Mouse (Mus musculus): ENCODE results near the gene Gm10490. TPM values are rescaled to one million over a fixed set of nuclear protein-coding genes. Genes with fewer than 3 reads are reported as not detected.

Gene Gm10490
- total RNA-seq, 2 experiments from 2014 or later: not detected

DNA sequence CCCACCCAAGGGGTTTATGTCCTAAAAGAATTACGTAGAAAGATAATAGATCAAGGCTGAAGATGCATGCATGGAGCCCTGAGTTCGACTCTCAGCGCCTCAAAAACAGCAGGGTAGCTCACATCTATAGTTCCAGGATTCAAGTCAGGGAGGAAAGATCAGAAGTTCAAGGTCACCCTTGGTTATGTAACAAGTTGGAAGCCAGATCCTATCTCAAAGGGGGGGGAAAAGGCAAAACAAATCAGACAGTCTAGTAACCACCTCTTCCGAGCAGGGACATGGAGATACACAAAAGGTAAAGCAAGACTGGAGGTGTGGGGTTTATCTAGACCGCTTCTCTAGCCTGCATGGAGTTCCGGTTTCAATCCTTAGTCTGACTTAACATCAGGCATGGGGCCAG is 16.9 kb downstream of the Gm10490 start:
- no peak for DNase-seq (ENCODE audit: low spot score in 2 of 2)

DNA sequence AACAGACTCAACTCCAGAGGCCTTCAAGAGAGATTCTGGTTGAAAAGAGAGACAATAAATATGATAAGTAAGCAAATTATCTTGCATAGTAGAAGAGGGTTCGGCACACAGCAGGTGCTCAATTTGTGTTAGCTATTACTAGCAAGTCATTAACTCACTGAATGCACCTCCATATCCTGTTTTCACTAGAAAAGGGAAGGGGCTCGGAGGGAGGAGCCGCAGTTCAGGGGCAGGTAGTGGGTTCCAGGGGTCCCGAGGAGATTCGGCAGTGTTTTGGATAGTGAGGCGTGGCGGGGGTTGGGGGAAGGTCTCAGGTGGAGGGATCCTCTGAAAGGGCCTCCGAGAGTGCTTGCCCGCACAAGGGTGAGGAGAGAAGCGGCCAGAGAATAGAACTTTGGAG is 17.8 kb downstream of the Gm10490 start:
- no peak for DNase-seq (ENCODE audit: low spot score in 2 of 2)

DNA sequence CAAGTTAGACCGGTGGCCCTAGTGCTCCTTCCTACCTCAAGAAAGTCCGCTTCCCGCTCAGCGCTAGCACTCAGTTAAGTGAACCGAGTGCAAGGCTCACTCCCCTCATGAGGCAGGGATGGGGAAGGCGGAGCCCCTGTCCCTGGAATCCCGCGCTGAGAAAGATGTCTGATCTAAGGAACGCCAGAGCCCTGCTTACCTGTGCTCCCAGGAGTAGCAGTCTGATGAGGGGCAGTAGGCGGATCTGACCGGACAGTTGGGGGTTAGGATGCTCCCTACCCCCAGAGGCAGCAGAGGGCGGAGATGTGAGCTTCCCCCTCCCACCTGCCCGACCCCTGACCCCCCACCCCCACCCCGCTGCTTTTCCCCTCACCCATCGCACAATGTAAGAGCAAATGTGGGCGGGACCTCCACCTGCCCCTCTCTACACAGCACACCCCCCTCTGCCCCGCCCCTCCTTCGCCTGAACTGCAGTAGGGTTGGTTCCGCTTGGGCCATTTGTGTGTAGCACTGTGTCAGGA is 19.0 kb downstream of the Gm10490 start, which contains the start of gene Eras:
TSS of gene Eras (minus strand) at position 338 of the 521 bp plus-strand sequence.
- DNase-seq (ENCODE audit: low spot score in 2 of 2): no peak

DNA sequence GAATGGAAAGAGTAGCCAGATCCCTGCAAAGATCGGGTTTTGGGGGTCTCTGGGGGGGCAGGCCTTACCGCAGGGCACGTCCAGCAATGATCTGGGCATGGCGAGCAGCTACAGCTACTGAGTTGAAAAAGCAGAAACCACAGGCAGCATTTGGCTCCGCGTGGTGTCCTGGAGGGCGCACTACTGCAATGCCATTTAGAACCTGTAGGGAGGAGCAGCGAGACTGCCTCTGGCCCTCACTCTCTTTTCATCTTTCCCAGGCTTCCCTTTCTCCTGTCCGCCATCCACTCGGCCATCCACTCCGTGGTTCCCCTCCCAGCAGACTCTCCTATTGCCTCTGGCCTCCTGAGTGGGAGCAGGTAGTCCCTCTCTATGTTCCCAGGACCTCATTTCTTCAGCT is 27.5 kb downstream of the Gm10490 start:
- DNase-seq (ENCODE audit: low spot score in 2 of 2): no peak

DNA sequence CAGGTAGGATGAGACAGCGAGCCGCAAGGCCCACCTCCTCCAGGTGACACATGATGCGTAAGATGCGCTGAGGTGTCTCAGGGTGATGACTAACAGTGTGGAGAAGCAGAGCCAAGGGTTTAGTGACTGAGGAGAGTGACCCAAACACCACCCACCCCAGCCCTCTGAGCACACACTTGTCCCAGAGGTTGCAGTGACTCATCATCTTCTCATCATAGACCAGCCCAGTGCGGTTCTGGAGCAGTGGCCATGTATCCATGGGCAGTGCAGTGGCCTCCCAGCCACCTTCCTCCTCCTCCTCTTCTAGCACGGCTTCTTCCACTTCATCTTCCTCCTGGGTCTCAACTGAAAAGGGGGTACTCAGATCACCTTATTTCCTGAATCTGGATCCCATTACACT is 28.3 kb downstream of the Gm10490 start:
- no peak for DNase-seq (ENCODE audit: low spot score in 2 of 2)

DNA sequence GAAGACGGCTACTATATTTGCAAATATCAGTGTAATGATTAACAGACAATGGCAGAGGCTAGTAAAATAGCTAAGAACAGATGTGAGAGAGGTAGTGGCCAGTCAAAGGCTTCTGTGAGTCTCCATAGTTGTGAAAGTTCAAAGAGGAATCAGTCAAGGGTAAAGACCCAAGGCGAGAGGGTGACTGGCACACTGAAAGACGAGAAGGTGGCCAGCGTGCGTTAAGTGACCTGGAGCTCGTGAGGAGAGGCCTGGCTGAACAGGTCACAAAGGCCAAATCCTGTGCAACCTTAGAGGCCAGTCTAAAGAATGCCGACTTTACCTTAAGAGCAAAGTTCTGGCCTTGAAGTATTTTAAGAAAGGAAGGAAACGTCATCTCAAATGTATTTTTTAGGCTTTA is 36.3 kb downstream of the Gm10490 start:
- DNase-seq (ENCODE audit: low spot score in 2 of 2): no peak

DNA sequence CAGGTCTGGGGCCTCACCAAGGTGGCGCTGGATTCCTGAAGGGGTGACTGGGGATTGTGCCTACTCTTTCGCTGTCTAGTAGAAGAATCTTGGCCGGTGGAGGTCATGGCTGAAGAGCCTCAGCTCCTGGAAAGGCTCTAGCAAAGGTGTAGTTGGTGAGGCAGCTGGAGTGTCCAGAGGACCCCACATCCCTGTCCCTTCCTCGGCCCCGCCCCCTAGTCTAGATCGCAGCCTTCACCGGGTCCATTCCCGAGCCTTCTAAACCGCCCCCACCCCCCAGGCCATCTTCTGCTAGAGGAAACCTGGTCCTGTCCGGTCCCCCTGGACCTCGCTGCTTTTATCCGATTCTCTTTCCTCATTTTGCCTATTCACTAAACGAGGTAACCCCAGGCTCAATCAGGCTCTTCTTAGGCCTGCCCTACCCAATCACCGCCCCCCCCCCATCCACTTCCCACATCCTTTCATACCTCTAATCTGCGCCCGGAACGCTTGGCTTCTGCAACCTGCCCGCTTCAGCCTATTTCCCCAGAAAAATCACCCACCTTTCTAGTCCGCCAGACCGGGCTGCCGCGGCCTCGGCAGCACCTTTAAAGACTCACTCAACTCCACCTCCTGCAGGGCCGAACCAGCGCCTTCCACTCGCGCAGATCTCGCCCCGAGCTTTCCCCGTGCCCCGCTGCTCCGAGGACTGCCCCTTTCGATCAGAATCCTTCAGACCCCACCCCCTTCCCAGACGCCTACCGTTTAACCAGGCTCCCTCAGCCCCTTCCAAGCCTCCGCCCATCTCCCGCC is 38.0 kb downstream of the Gm10490 start, which contains the start of gene Hdac6:
TSS of gene Hdac6 (minus strand) at position 782 of the 792 bp plus-strand sequence.
- peak in 1 of 2 experiments; percentile 8 for DNase-seq (ENCODE audit: low spot score in 2 of 2)

DNA sequence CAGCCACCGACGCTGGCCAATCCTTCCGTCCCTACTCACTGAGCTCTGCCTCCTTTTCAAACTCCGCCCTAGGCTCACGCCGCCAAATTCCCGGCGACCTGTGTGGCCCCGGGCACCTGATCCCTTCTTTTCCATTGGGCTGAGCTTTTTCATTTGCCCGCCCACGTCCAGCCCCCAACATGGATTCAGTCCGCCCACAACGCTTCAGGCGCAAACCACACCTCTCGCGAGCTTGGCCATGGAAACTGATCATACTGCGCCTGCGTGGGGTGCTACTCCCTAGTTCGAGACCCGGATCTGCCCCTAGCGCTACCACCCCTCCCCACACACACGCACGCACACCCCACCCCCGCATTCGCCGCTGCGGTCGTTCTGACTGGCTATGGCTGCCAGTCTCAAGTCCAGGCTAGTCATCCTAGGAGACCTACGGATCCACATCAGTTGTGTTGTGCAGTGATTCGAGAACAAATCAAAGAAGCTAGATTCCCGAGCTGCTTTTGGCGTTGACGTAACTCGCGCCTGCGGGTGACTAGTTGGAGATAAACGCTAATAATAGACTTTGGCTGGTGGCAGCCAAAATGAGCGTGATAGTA is 38.7 kb downstream of the Gm10490 start:
- peak; percentile 87 to 92 for DNase-seq (ENCODE audit: low spot score in 2 of 2)

DNA sequence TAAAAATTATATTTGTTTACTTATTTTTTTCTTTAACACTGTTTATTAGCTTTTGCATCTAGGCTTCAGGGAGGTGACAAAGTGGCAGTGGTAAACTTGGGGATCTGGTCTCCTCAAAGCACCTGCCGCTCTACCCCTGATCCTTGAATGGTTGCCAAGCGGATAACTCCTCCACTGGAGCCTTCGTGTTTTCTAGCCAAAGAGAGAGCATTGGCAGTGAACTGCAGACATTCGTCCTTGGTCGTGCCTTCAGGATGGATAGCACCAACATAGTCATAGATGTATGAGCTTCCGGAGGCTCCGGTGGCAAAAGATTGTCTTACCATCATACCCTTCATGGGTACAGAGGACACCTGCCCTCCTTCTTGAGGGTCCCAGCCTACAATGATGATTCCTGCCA is 40.7 kb downstream of the Gm10490 start:
- DNase-seq (ENCODE audit: low spot score in 2 of 2): no peak

DNA sequence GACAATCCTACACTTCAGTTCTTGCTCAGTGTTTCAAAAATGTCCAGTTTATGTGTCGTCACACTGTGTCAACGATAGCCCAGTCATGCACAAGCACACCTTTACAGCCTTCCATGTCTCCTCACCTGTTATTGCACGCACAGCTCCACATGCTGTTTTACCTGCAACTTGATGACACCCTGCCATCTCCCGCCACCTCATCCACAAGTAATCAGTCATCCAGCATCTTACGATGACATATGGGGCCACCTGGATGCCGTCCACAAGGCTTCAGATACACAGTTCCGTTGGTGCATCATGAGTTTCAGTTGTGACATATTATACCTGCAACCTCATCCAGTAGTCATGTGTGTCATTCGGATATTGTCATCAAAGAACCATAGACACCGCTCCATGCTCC is 49.5 kb downstream of the Gm10490 start:
- DNase-seq (ENCODE audit: low spot score in 2 of 2): no peak

Other genes with a start within 250 kb of the Gm10490 start
- gene Plp2, start 238.2 kb upstream of the Gm10490 start, total RNA-seq (2021): 10 to 100 TPM; 14.9 to 19.3 TPM
- gene Magix, start 228.3 kb upstream of the Gm10490 start, total RNA-seq (2021): under 1 TPM in 1 of 2 experiments, not detected in 1; 0.42 TPM
- 10 to 100 TPM; 35.5 to 38.4 TPM for gene Gpkow, start 212.4 kb upstream of the Gm10490 start, total RNA-seq (2021)
- gene Wdr45, start 195.2 kb upstream of the Gm10490 start, total RNA-seq (2021): 10 to 100 TPM; 34.3 to 41.8 TPM
- not detected for gene Gm45208, start 187.3 kb upstream of the Gm10490 start, total RNA-seq (2021)
- 10 to 100 TPM; 85.0 to 98.9 TPM for gene Praf2, start 181.1 kb upstream of the Gm10490 start, total RNA-seq (2021)
- gene Ccdc120, start 158.6 kb upstream of the Gm10490 start, total RNA-seq (2021): 10 to 100 TPM; 23.0 to 24.5 TPM
- gene Tfe3, start 147.0 kb upstream of the Gm10490 start, total RNA-seq (2021): 10 to 100 TPM; 28.8 to 38.6 TPM
- 10 to 100 TPM; 86.1 to 93.0 TPM for gene Gripap1, start 119.8 kb upstream of the Gm10490 start, total RNA-seq (2021)
- gene Kcnd1, start 87.3 kb upstream of the Gm10490 start, total RNA-seq (2021): 10 to 100 TPM; 11.8 to 12.0 TPM
- 10 to 100 TPM; 67.3 to 67.8 TPM for gene Otud5, start 68.2 kb upstream of the Gm10490 start, total RNA-seq (2021)
- gene Pim2, start 31.3 kb upstream of the Gm10490 start, total RNA-seq (2021): 10 to 100 TPM; 39.1 to 39.9 TPM
- 10 to 100 TPM; 46.7 to 47.4 TPM for gene Slc35a2, start 25.5 kb upstream of the Gm10490 start, total RNA-seq (2021)
- 10 to 100 TPM; 79.4 to 87.7 TPM for gene Pqbp1, start 10.3 kb upstream of the Gm10490 start, total RNA-seq (2021)
- gene Timm17b, start 10.2 kb upstream of the Gm10490 start, total RNA-seq (2021): 10 to 100 TPM; 31.8 to 33.2 TPM
- gene Gm10491, start 1.7 kb upstream of the Gm10490 start, total RNA-seq (2021): not detected
- 100 to 1,000 TPM; 307 to 355 TPM for gene Pcsk1n, start 10.3 kb downstream of the Gm10490 start, total RNA-seq (2021)
- gene Eras, start 19.1 kb downstream of the Gm10490 start, total RNA-seq (2021): not detected
- gene Hdac6, start 38.3 kb downstream of the Gm10490 start, total RNA-seq (2021): 10 to 100 TPM; 59.2 to 60.6 TPM
- not detected for gene Gata1, start 68.5 kb downstream of the Gm10490 start, total RNA-seq (2021)
- gene Glod5, start 109.0 kb downstream of the Gm10490 start, total RNA-seq (2021): 1 to 10 TPM in 1 of 2 experiments, under 1 TPM in 1; 0.78 to 1.2 TPM
- gene Suv39h1, start 165.2 kb downstream of the Gm10490 start, total RNA-seq (2021): 10 to 100 TPM; 30.4 to 30.7 TPM
- gene Was, start 181.0 kb downstream of the Gm10490 start, total RNA-seq (2021): 1 to 10 TPM; 1.2 to 1.7 TPM
- gene Wdr13, start 223.3 kb downstream of the Gm10490 start, total RNA-seq (2021): 100 to 1,000 TPM; 219 to 231 TPM
- 100 to 1,000 TPM; 248 to 315 TPM for gene Rbm3, start 236.3 kb downstream of the Gm10490 start, total RNA-seq (2021)